Mouse (Mus musculus): Measurements from ENCODE around the gene Ggnbp2. TPM values are rescaled to one million over a fixed set of nuclear protein-coding genes. Genes with fewer than 3 reads are reported as not detected.

The Ggnbp2 gene
- polyA plus RNA-seq, 1 experiment from 2014 or later: 71.4 TPM

DNA sequence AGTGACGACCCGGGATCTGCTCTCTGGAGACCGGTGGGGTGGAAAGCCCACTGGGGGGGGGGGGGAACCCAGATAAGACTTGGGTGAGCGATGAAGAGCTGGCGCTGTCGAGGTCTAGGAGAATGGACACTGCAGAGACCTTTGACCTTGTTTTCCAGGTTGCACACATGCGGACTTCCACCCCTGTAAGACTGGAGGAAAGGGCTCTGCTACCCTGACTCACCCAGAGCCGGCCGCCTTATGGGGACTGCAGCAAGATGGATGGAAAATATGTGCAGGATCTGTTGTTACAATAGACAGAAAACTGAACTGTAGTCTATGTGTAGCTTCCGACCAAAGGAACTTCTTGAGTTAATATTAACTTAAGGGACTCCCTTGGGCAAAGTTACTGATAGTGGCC, 429 bp upstream of the Ggnbp2 start:
- Histone ChIP-seq H3K4me1 (replicated peaks; ENCODE audit: control insufficient read depth, insufficient read depth, low read length) (peaks cover 19% of the 10 kb centered on the region), H3K36me3 (ENCODE audit: control insufficient read depth, insufficient read depth) (no peaks in the 10 kb centered on the region), H3K27me3 (replicated peaks; ENCODE audit: control insufficient read depth, insufficient read depth, low read length) (no peaks in the 10 kb centered on the region), H3K4me2 (ENCODE audit: low read length) (peak overlapping the region; percentile 69), H3K9me3 (ENCODE audit: control insufficient read depth, low read length) (no peaks in the 10 kb centered on the region), H3K9ac (replicated peaks; ENCODE audit: low read depth, low read length) (peak overlapping the region; percentile 96), H3K4me3 (replicated peaks; ENCODE audit: low read length) (peak overlapping the region; percentile 81), H3K27ac (ENCODE audit: low read length) (peak overlapping the region; percentile 99)
- peak; percentile 27 for ATAC-seq
- under 1% methylated on average over 10 of the region's 10 CpGs for WGBS

DNA sequence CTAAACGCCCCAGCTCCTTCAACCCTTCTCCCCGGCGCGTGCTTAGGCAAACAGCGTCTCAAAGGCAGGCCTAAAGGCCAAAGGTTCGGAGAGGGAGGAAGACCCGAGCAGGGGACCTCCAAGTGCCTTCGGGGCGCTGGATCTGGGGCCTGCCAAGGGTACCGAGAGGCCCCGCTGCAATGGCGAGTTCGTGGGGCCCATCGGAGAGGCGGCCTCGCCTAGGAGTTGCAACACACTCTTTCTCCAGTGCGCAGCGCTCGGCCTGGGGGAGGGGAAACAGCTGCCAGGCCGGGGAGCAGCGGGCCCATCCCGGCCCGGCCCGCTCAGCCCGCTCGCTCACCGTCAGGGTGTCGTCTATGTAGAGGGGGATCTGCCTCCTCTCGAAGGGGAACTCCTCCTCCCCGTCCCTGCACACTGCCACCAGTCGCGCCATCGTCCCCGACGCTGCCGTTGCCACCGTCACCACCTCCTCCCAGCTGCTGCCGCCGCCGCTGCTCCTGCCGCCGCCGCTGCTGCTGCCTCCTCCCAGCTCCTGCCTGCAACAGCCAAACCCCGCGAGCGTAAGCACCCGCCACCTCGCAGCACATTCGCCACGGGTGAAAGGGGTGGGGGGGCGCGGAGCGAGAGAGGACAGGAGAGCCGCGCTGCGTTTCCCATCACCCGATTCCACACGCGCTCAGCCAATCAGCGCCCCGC, 932 bp downstream of the Ggnbp2 start:
- H3K4me1 ChIP-seq (replicated peaks; ENCODE audit: control insufficient read depth, insufficient read depth, low read length): peaks cover 19% of the 10 kb centered on the region
- WGBS: under 1% methylated on average over 60 of the region's 61 CpGs
- H3K9me3 ChIP-seq (ENCODE audit: control insufficient read depth, low read length): no peaks in the 10 kb centered on the region
- H3K27ac ChIP-seq (ENCODE audit: low read length): peak overlapping the region; percentile 94
- H3K9ac ChIP-seq (replicated peaks; ENCODE audit: low read depth, low read length): peak overlapping the region; percentile 88
- no peaks in the 10 kb centered on the region for H3K27me3 ChIP-seq (replicated peaks; ENCODE audit: control insufficient read depth, insufficient read depth, low read length)
- peak; percentile 89 for ATAC-seq
- peak overlapping the region; percentile 92 for H3K4me2 ChIP-seq (ENCODE audit: low read length)
- H3K36me3 ChIP-seq (ENCODE audit: control insufficient read depth, insufficient read depth): no peaks in the 10 kb centered on the region
- H3K4me3 ChIP-seq (replicated peaks; ENCODE audit: low read length): peak overlapping the region; percentile 81

DNA sequence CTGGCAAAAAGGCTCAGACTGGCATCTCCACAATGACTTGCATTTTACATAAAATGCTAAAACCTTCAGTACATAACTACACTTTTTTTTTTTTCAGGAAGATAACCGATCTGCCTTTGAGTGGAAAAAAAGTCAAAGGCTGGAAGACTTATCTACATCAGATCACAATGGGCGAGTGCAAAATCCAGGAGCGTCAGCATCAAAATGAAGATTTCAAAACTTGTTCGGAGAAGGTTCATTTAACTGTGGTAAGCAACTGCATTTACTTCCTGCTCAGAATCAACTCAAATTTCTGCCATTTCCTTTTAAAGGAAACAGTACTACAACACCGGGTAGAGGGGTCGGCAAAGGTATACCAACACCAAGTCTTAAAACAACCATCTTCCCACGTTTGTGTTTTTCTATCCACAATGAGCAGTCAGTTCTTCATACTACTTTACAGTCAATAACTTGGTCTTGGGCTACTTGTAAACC, 1.8 kb downstream of the Ggnbp2 start:
- WGBS: 19% methylated on average over 7 of the region's 7 CpGs
- Histone ChIP-seq H3K4me3 (replicated peaks; ENCODE audit: low read length) (peak overlapping the region; percentile 81), H3K9ac (replicated peaks; ENCODE audit: low read depth, low read length) (peak overlapping the region; percentile 88), H3K27ac (ENCODE audit: low read length) (peak overlapping the region; percentile 94), H3K27me3 (replicated peaks; ENCODE audit: control insufficient read depth, insufficient read depth, low read length) (no peaks in the 10 kb centered on the region), H3K4me1 (replicated peaks; ENCODE audit: control insufficient read depth, insufficient read depth, low read length) (peaks cover 19% of the 10 kb centered on the region), H3K4me2 (ENCODE audit: low read length) (peak overlapping the region; percentile 92), H3K9me3 (ENCODE audit: control insufficient read depth, low read length) (no peaks in the 10 kb centered on the region), H3K36me3 (ENCODE audit: control insufficient read depth, insufficient read depth) (no peaks in the 10 kb centered on the region)
- no peak for ATAC-seq

DNA sequence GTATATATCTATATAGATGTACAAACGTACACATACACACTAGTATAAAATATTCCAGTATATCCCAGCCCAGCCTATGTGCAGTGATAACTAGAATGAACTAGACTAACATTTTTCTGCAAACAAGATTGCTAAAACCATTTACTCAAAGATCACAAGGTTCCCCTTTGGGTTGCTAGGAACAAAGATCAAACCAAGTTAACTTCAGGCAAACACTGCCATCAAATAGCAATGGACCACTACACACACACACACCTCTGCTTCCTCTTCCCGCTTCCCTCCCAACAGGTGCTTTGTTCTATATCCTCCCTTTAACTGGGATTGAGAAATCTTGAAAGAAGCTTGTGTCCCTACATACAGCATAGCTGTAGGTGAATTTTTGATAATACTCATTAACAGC, 3.0 kb downstream of the Ggnbp2 start:
- Histone ChIP-seq H3K36me3 (ENCODE audit: control insufficient read depth, insufficient read depth) (no peaks in the 10 kb centered on the region), H3K27ac (ENCODE audit: low read length) (no peak overlapping the region), H3K4me2 (ENCODE audit: low read length) (no peak overlapping the region), H3K4me3 (replicated peaks; ENCODE audit: low read length) (no peak overlapping the region), H3K9ac (replicated peaks; ENCODE audit: low read depth, low read length) (no peak overlapping the region), H3K4me1 (replicated peaks; ENCODE audit: control insufficient read depth, insufficient read depth, low read length) (peaks cover 19% of the 10 kb centered on the region), H3K27me3 (replicated peaks; ENCODE audit: control insufficient read depth, insufficient read depth, low read length) (no peaks in the 10 kb centered on the region), H3K9me3 (ENCODE audit: control insufficient read depth, low read length) (no peaks in the 10 kb centered on the region)
- ATAC-seq: no peak
- 85% methylated on average over 2 of the region's 2 CpGs for WGBS

DNA sequence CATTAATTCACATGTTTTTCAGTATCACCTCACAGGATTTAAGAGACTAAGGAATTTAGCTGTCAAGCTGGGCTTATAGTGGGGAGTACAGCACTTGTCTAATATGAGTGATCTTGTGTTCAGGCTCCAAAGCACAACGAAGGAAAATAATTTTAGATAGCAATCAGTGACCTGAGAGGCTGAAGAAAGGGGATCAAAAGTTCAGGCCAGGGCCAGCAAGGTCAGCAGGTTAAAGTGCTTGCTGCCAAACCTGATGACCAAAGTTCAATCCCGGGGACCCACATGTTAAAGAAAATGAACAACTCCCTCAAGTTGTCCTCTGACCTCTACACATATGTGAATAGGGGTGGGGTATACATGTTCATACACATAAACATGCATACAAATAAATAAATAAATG, 5.3 kb downstream of the Ggnbp2 start:
- no peak overlapping the region for H3K9ac ChIP-seq (replicated peaks; ENCODE audit: low read depth, low read length)
- H3K27me3 ChIP-seq (replicated peaks; ENCODE audit: control insufficient read depth, insufficient read depth, low read length): no peaks in the 10 kb centered on the region
- no peak overlapping the region for H3K4me3 ChIP-seq (replicated peaks; ENCODE audit: low read length)
- no peak overlapping the region for H3K4me2 ChIP-seq (ENCODE audit: low read length)
- peaks cover 17% of the 10 kb centered on the region for H3K4me1 ChIP-seq (replicated peaks; ENCODE audit: control insufficient read depth, insufficient read depth, low read length)
- no peaks in the 10 kb centered on the region for H3K9me3 ChIP-seq (ENCODE audit: control insufficient read depth, low read length)
- H3K27ac ChIP-seq (ENCODE audit: low read length): no peak overlapping the region
- H3K36me3 ChIP-seq (ENCODE audit: control insufficient read depth, insufficient read depth): peaks cover 3% of the 10 kb centered on the region; the same call in 1 of the 2 replicates
- 87% methylated on average over 2 of the region's 2 CpGs for WGBS
- no peak for ATAC-seq

DNA sequence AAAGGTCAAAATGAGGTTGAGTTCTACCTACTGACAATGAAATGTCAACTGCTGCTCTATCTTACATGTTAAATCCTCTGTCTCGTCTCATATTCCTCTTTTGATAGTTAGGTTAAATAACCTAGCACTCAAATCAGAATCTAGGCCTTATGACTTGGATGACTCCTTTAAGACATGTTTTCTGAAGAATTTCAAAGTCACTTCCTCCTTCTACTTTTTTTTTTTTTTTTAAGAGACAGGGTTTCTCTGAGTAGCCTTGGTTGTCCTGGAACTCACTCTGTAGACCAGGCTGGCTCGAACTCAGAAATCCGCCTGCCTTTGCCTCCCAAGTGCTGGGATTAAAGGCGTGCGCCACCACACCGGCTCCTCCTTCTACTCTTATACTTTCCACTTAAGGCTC, 15.3 kb downstream of the Ggnbp2 start:
- H3K4me3 ChIP-seq (replicated peaks; ENCODE audit: low read length): no peak overlapping the region
- H3K4me1 ChIP-seq (replicated peaks; ENCODE audit: control insufficient read depth, insufficient read depth, low read length): no peaks in the 10 kb centered on the region
- H3K9me3 ChIP-seq (ENCODE audit: control insufficient read depth, low read length): no peaks in the 10 kb centered on the region
- H3K27ac ChIP-seq (ENCODE audit: low read length): no peak overlapping the region
- 97% methylated on average over 6 of the region's 6 CpGs for WGBS
- no peak overlapping the region for H3K9ac ChIP-seq (replicated peaks; ENCODE audit: low read depth, low read length)
- H3K27me3 ChIP-seq (replicated peaks; ENCODE audit: control insufficient read depth, insufficient read depth, low read length): no peaks in the 10 kb centered on the region
- no peak for ATAC-seq
- peaks cover 17% of the 10 kb centered on the region for H3K36me3 ChIP-seq (ENCODE audit: control insufficient read depth, insufficient read depth)
- H3K4me2 ChIP-seq (ENCODE audit: low read length): no peak overlapping the region

GRCm38 (mm10) chr11:84847475-84848090, 23.0 kb downstream of the Ggnbp2 start:
- Histone ChIP-seq H3K36me3 (ENCODE audit: control insufficient read depth, insufficient read depth) (peaks cover 22% of the 10 kb centered on the region), H3K4me2 (ENCODE audit: low read length) (no peak overlapping the region), H3K27ac (ENCODE audit: low read length) (no peak overlapping the region), H3K4me3 (replicated peaks; ENCODE audit: low read length) (no peak overlapping the region), H3K9ac (replicated peaks; ENCODE audit: low read depth, low read length) (no peak overlapping the region), H3K9me3 (ENCODE audit: control insufficient read depth, low read length) (no peaks in the 10 kb centered on the region), H3K27me3 (replicated peaks; ENCODE audit: control insufficient read depth, insufficient read depth, low read length) (no peaks in the 10 kb centered on the region), H3K4me1 (replicated peaks; ENCODE audit: control insufficient read depth, insufficient read depth, low read length) (no peaks in the 10 kb centered on the region)
- 88% methylated on average over 7 of the region's 7 CpGs for WGBS
- no peak for ATAC-seq

- no peak overlapping the region for H3K4me2 ChIP-seq (ENCODE audit: low read length)
- WGBS: 95% methylated on average over 15 of the region's 15 CpGs
- no peaks in the 10 kb centered on the region for H3K27me3 ChIP-seq (replicated peaks; ENCODE audit: control insufficient read depth, insufficient read depth, low read length)
- H3K4me3 ChIP-seq (replicated peaks; ENCODE audit: low read length): no peak overlapping the region
- no peaks in the 10 kb centered on the region for H3K4me1 ChIP-seq (replicated peaks; ENCODE audit: control insufficient read depth, insufficient read depth, low read length)
- no peak overlapping the region for H3K27ac ChIP-seq (ENCODE audit: low read length)
- no peak overlapping the region for H3K9ac ChIP-seq (replicated peaks; ENCODE audit: low read depth, low read length)
- ATAC-seq: no peak
- no peaks in the 10 kb centered on the region for H3K9me3 ChIP-seq (ENCODE audit: control insufficient read depth, low read length)
- peaks cover 20% of the 10 kb centered on the region for H3K36me3 ChIP-seq (ENCODE audit: control insufficient read depth, insufficient read depth)
Observed at GRCm38 (mm10) chr11:84846741-84847474, 23.7 kb downstream of the Ggnbp2 start.

DNA sequence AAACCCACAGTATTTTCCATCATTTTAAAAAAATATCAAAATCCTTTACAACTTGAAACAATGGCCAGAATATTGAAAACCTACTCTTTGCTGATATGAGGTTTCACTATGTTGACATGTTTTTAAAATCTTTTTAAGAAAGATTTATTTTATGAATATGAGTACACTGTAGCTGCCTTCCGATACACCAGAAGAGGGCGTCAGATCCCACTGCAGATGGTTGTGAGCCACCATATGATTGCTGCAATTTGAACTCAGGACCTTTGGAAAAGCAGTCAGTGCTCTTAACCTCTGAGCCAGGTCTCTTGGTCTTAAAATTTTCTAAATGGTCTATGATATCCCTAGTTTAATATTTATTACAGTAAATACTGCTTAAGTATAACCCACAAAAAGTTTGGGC, 31.3 kb downstream of the Ggnbp2 start:
- Histone ChIP-seq H3K9me3 (ENCODE audit: control insufficient read depth, low read length) (no peaks in the 10 kb centered on the region), H3K4me1 (replicated peaks; ENCODE audit: control insufficient read depth, insufficient read depth, low read length) (no peaks in the 10 kb centered on the region), H3K27me3 (replicated peaks; ENCODE audit: control insufficient read depth, insufficient read depth, low read length) (no peaks in the 10 kb centered on the region), H3K9ac (replicated peaks; ENCODE audit: low read depth, low read length) (no peak overlapping the region), H3K27ac (ENCODE audit: low read length) (no peak overlapping the region), H3K36me3 (ENCODE audit: control insufficient read depth, insufficient read depth) (peaks cover 39% of the 10 kb centered on the region), H3K4me3 (replicated peaks; ENCODE audit: low read length) (no peak overlapping the region), H3K4me2 (ENCODE audit: low read length) (no peak overlapping the region)
- no peak for ATAC-seq
- 92% methylated on average over 2 of the region's 2 CpGs for WGBS
